Mouse (Mus musculus) mesoderm, embryonic 11.5 days (tissue): Measurements from ENCODE around the gene Bad.

Experiments
- DNase-seq: peaks from one replicate; pipeline ENCODE4 v3.0.0-alpha.2; 2012; ENCODE audit warnings: low read depth, low spot score

Gene Bad

DNA sequence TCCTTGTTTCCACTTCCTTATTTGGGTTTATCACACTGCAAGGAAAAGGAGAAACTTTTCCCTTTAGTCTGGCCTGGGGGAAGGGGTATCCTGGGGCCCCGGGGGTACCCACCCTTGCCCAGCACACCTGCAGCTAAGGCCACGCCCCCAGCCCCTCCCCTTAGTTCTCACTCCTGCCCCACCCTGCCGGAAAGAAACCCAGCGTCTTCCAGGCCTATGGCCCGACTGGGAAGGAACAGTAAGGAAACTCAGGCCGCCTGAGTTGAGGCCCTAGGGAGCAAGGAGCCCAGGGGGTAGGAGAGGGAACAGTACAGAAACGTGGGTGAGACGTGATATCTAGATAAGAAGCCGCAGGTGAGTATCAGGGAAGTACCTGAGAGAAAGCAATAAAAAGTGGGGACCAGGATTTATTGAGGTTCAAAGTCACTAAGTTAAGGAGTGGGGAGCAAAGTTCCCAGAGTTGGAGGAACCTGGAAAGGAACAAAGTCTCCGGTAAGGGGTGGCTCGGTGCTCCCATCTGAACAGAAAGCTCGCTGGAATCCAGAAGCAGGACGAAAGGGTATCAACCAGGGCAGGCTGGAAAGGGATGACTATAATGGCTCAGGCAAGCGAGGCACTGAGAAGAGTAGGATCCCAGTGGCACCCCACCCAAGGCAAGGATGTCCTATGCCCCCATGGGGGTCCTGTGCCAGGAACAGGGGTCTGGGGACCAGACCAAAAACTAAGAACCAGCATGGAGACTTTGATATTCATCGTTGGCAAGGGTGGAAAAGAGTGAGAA is 27.0 kb downstream of the Bad start:
- DNase-seq: no peak

DNA sequence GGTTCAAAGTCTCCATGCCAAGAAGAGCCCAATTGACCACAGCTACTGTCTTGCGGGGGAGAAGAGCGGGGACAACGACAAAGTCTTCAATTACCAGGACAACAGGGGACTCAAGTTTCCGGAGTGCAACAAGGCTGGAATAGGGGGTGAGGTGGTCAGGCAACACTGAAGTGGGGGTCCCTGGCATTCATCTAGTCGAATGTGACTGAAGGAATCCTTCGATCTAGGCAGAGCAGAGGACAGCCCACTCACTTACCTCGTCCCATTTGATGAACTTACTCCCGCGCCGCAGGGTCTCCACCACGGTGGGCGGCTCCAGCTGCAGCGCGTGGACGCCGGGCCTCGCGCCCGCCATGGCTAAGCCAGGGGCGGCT is 27.6 kb downstream of the Bad start:
- no peak for DNase-seq

DNA sequence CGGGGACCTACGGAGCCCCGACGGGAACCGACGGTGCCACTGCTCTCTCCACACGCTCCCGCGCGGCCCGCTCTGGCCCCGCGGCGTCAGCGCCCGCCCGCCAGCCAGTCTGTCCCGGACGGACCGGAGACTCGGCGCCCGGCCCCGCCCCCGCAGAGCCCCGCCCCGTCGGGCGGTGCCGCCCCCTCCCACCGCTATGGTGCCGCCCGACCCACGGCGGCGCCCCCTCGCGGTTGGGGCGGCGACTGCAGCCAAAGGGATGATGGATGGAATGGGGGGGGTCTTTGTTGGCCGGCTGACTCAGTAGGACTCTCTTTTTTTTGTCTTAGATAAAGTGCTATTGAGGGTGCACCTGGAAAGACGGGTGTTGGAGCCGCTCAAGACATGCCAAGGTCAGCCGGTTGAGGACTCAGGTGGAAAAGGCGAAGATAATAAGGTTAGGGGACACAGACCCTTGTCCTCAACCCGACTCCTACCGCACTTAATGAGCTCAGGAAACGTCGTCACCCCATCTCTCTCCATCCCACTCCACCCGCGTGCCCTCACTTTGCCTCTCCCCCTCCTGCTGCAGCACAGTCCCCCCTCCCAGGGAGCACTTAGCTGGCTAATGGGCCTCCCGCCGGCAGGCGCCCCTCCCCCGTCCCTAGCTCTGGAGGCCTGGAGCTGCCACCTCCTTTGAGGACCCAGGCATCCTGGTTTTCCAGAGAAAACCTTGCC is 28.2 kb downstream of the Bad start:
- DNase-seq: peak; percentile 68

DNA sequence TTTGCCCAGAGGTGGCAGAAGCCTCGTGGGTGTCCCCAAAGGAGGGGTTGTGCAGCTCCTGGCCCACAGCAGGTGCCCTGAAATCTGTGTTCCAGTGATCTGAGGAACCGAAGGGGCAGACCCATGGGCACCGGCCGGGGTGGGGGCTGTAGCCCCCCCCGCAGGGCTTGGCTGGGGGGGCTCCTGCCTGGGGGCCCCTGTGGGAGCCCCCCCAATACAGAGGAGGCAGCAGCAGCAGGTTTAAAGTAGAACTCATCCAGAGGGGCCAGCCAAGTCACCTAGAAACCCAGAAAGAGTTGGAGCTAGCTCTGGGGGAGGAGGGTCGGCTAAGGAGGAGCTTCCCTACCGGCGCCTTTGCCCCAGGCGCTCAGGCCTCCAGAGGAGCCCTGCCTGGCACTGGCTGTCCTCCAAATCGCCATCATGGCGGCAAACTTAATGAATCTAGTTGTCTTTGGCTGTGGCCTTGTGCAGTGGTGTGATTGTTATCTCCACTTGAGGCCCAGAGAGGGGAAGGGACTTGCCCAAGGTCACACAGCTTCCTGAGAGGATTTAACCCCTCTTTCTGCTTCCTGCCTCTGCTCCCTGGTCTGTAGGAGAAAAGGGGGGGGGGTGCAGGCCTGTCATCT is 28.9 kb downstream of the Bad start:
- no peak for DNase-seq

DNA sequence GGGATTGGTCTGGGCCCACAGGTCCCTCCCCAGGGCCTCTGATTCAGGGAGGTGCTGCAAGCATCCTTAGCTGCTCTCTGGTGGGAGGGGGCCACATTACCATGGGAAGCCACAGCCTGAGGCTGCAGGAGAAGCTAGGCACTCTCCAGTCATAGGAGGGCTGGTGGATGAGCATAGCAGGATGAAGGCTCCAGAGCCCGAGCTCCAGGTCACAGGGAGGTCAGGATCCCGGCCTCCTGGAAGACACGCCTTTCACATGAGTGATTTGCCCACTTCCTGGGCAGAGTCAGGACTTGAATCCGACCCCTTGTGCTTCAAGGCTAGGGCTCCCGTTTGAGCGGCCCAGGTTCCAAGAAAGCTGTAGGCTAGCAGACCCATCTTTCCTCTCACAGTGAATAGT is 30.0 kb downstream of the Bad start:
- no peak for DNase-seq

DNA sequence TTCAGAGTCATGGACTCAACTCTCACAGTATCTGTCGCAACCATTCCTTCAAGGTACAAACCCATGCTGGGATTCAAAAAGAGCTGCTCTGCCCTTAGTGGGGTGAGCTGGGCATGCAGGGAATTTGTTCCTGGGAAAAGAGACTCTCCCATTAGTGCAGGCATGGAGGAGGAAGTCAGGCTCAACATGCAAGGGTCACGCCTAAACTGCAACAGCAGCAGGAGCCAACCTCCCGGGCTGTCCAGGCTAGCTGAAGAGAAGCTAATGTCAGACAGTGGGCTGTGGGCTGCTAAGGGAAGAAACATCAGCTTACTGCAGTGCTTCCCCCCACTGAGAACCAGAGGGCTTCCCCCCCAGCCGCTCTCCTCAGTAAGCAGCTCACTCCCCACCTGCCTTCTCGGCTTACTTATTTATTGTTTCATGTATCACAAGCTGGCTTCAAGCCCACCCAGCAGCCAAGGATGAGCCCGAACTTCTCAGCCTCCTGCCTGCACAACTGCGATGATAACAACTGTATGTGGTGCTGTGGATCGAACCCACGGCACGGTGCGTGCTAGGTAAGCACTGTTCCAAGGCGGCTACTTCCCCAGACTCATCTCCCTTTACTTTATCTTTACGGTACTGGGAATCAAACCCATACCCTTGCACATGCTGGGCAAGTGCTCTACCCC is 30.7 kb downstream of the Bad start:
- no peak for DNase-seq

DNA sequence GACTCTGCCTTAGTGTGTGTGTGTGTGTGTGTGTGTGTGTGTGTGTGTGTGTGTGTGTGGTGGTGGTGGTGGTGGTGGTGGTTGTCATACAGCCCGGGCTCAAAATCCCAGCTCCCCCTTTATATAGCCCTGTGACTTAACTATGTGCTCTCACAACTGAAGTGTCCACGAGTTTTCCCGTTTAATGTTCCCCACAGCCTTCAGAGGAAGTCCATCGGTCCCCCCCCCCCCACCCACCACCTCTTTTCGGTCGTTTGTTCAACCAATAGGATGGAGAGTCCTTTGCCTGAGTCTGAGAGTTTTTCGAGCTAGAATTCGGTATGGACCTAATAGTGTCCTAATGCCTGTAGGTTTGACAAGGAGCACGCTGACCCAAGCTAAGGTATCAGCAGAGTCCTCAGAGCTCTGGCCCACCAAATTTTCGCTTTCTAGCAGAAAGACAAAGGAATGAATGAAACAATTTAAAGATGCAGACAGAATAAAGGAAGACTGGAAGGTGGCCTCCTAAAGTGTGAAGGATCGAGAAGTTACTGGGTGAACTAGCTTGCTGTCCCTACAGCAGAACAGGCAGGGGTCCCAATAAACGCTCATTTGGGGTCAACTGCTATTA is 32.0 kb downstream of the Bad start:
- DNase-seq: no peak

DNA sequence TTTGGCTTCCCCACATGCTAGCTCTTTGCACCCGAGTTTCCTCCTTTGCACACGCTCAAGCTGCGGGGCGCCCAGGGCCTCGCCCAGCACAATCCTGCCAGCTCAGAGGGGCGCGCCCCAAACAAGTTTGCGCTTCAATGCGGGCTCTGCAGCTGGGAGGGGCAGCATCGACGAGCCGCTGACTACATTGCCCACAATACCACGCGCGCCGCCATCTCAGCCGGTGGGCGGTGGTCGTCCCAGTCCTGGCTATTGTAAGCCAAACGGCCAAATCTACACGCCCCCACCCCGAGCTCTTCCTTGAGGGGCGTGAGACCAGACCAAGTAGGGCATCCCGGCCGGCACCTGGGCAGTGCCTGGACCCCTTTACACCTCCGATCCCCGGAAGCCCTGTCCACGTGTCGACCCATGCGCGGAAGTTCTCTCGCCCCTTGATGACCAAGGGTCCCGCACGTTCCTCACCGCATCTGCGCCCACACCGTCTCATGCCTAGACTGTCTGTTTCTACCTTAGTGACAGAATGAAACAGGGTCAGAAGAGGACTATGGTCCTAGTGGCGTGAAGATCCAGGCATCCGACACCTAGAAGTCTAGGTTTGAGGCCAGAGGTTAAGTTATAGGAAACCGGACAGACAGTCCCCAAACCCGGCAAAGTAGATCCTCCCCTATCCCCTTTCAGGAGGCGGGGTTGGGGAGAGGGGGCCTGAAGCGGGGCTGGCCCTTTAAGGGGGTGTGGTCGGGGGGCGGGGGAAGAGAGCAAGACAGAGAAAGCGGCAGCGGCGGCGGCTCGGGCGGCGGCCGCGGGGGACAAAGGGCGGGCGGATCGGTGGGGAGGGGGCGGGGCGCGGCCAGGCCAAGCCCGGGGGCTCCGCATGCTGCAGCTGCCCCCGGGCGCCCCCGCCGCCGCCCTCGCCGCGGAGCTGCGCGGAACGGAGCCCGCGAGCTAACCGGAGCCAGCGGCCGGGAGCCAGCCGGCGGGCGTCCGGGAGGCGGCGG is 32.8 kb downstream of the Bad start, which contains the start of gene Ppp1r14b:
Gene Ppp1r14b, plus strand, starts transcription at position 758 of the 995 bp plus-strand sequence.
- DNase-seq: peak; percentile 89

DNA sequence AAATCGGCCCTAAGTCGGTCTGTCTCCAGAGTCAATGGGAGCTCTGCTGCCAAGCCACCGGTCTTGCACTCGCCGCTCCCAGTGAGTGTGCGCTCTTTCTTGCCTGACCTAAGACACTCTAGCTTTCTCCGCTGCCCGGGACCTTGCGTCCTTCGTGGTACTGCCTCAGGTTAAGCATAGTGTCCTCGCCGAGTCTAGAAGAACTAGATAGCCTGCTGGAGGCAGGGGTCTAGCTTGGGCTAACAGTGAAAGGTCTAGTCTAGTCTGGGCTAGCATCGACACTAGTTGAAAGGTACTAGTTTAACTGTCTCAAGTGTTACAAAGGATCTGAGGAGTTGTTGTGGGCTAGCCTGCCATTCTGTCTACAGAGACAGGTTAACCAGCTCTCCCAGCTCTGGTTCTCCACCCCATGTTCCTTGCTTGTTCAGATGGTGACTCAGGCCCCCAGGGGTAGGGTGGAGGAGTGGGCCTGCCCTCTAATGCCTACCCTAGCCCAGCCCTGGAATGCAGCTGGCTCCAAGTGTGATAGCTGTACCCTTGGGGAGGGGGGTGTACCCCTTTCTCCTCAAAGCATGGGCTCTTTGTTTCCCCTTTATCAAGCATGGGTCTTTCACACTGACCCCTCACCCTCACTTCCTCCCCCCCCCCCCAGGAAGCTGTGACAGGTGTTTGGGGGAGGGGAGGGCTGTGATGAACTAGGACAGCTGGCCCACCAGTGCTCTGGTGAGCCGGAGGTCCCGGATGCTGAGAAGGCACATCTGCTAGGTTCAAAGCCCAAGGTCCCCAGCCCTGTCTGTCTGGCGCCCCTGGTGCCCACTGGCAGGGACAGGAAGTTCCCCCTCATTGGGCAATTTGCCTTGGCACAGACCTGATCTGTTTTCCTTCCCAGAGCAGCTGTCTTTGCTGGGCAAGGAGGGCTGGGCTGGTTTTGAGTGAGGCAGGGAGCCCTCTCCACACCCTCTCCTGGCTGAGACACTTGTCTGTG is 34.2 kb downstream of the Bad start, which contains the start of gene Plcb3:
Gene Plcb3, minus strand, starts transcription at position 934 of the 985 bp plus-strand sequence.
- DNase-seq: peak; percentile 83

DNA sequence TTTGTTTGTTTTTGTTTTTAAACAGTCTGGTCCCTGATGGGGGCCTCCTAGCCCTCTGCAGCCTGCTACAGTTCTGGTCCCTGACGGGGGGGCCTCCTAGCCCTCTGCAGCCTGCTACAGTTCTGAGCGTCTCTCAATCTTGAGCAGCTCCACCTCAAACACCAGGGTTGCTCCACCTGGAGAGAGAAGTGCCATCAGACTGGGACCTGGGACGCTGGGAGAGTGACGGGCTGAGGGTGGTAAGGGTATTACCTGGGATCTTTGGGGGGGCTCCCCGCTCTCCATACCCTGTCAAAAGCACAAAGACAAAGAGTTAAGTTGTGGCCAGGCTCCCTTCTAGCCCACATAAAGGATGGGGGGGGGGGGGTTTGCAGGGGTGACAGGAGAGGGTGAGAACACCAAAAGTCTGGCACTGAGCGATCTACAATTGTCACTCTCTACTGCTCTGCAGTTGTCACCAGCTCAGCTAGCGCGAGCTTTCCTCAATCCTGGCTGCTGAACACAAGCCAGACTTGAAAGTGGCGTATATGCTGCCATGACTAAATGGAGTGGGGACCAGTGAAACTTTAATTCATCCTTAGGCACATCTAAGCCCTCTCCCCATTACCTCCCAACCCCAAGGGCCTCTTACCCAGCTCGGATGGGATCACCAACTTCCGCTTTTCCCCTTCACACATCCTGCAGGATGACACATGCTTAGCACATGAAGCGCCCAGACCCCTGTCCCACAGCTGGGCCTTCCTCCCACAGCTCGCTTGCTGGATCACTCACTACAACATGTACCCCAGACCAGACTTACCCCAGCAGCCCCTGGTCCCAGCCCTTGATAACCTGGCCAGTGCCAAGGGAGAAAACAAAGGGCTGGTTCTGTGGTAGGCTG is 36.3 kb downstream of the Bad start:
- no peak for DNase-seq

DNA sequence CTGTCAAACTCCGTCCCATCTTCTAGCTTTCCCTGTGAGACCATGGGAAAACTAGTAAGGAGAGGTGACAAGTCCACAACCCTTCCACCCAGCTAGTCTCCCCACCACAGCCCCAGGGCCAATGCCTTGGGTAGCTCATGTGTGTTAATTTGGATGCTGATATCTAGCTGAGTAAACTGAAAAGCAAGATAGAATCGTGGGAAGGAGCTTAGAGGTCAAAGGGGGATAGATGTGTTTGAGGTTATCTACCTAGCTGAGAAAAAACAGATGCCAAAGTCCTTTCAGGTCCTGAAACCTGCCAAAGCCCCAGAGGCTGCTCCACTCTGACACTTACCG is 36.9 kb downstream of the Bad start:
- no peak for DNase-seq

DNA sequence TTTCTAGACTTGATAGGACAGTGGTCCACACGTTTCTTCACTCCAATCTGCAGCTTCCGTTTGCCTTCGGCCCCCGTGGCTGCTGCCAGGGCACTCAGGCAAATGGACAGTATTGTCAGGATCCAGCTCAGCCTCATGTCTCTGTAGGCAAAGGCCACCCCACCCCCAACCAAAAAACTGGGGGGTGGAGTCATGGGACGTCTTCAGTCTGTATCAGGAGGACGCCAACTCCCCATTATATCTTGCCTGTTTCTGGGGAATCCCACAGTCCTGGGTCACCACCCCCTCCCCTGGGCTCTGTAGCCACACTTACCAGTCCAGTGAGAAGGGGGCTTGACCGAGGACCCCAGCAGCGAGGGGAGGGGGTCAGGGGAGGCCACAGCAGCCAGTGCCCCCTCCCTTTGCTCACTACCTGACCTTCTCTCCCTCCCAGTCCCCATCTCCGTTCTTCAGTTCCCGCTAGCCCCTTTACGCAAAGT is 37.4 kb downstream of the Bad start:
- peak; percentile 43 for DNase-seq

DNA sequence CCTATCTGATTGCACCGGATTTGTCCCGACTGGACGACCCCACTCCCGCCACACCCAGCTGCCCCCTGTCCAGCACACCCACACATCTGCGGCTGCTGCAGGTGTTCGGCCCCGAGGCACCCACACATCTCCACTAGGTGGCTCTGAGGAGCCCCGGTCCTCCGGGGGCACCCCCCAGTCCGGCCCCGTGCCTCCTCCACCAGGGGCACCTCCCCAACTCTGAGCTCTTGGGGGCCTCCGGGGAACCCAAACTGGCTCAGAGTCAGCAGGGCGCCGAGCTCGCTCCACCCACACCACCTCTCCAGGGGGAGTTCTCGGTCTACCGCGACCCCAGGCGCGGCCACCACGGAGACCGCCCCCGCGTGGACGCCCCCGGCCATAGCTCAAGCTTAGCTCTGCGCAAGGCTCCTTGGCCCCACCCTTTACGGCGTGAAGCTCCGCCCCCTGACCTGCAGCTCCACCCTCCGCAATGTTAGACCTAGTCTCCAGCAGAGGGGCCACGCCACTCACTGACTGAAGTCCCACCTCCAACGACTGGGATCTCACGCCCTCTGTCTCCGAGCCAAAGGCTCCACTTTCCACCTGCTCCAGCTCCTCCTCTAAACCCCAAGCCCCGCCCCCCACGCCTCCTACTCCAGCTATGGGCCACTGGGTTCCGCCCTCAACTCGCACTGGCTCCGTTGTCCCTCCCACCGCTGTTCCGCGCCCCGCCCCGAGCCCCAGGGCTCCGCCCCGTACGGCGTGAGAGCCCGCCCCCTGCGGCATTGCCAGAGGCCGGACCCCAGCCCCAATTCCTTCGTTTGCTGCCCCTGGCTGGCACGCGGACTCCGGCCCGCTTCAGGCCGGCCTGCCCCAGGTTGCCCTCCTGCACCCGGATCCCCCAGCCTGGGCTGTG is 38.1 kb downstream of the Bad start:
- DNase-seq: peak; percentile 99

DNA sequence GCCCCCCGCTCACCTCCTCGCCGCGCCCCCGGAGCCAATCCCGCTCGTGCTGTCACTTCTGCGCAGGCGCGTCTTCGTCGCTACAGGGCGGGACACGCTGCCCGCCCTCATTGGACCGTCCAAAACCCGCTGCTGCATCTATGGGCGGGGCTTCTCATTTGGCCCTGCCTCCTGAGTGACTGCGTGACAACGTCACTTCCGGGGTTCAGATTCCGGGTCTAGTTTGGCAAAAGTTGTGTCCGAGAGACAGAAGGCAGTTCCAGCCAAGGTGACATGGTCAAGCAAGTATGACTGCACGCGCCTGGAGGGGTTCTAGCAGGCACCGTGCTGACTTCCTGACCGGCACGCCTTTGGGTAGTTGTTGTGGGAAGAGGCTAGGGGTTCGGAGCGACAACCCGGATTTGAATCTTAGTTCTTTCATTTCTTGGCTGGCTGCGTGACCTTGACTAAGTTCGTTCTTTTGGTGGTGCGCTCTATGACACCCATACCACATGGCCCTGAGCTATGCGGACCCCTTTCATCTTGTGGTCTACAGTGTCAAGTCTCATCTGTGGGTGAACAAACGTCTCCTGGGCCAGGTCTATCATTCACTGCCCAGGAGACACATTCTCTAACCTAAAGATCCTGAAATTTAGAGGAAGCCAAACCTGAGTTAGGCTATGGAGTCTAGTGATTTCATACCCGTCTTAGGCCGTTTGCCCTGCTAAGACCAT is 38.9 kb downstream of the Bad start, which contains the start of gene Fkbp2:
Gene Fkbp2, minus strand, starts transcription at position 121 of the 713 bp plus-strand sequence.
- peak; percentile 99 for DNase-seq

DNA sequence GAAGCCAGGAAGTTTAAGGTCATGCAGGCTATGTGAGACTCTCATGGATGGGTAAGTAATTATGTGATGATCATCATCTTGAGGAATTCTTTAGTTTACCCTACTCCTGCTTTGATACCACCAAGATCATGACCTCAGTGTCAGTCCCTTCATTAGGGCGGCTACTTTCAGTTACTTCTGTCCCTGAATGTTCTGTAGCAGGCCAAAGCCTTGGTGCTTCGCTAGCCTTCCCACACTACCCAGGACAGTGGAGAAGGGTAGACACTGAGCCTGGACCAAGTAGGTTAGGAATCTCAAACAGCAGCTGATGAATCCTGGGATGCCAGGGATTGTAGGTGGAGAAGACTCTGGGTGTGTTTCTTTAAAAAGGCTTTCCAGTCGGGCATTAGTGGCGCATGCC is 39.8 kb downstream of the Bad start:
- DNase-seq: no peak

DNA sequence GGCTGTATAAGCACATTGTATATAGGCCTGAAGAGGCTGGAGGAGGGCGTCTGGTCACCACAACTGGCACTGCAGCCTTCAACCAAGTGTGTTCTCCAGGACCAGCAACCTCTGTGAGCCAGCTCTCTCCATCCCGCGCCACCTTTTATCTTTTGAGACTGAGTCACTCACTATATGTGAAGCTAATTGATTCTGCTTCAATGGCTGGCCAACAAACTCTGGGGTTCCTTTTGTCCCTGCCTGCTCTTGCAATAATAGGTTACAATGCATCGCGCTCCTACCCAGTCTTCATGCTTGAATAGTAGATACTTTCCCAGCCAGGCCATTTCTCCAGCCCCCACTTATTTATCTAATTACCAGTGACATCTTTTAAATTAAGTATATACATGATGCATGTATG is 42.0 kb downstream of the Bad start:
- no peak for DNase-seq
